Mouse (Mus musculus) megakaryocyte, embryonic 14.5 days (primary cell): ENCODE results near the gene Aldh16a1. TPM values are rescaled to one million over a fixed set of nuclear protein-coding genes. Genes with fewer than 3 reads are reported as not detected.
"Not testable (repeated sequence)": the region's sequence is repeated elsewhere in the genome, so short reads cannot be mapped to it uniquely, and the experiment has no call there.

Experiments
- H3K27me3 ChIP-seq: replicated peaks from 2 replicates; pipeline ENCODE3; 2012; ENCODE audit warnings: inconsistent platforms
- H3K36me3 ChIP-seq: replicated peaks from 2 replicates; pipeline ENCODE3; 2012; ENCODE audit warnings: low read length, inconsistent platforms, mixed read lengths
- H3K4me1 ChIP-seq: 2 replicates; pipeline ENCODE4 v1.6.1; 2012; ENCODE audit warnings: inconsistent platforms
- H3K4me3 ChIP-seq: replicated peaks from 2 replicates; pipeline ENCODE3; 2012; ENCODE audit warnings: moderate library complexity, mild to moderate bottlenecking, inconsistent platforms
- H3K9me3 ChIP-seq: 2 replicates; pipeline ENCODE4 v1.6.1; 2012; ENCODE audit warnings: inconsistent platforms
- FLI1 ChIP-seq: IDR thresholded peaks from 2 replicates; pipeline ENCODE4 v1.6.1; 2012; ENCODE audit warnings: low read length, inconsistent platforms, mixed read lengths
- GATA1 ChIP-seq: IDR thresholded peaks from 3 replicates; pipeline ENCODE4 v1.6.1; 2012; ENCODE audit warnings: mixed read lengths, low read length, inconsistent platforms, borderline replicate concordance
- polyA plus RNA-seq: library from polyadenylated mRNA; stranded (reverse); fragments of >175 nt; gene quantifications from 2 replicates; pipeline ENCODE4 v1.2.3, GENCODE M21; 2012; ENCODE audit warnings: low replicate concordance; ENCODE audit not compliant: insufficient read depth

Aldh16a1 gene
- polyA plus RNA-seq, 1 experiment = 76.4 TPM

GRCm38 (mm10) chr7:45121404-45121803, 33.0 kb downstream of the Aldh16a1 start:
- Histone ChIP-seq H3K27me3 (no peaks in the 10 kb centered on the region), H3K9me3 (no peaks in the 10 kb centered on the region), H3K4me3 (peak overlapping the region; percentile 73), H3K36me3 (peaks cover 72% of the 10 kb centered on the region), H3K4me1 (peaks cover 71% of the 10 kb centered on the region)
- TF ChIP-seq GATA1 (no peak), FLI1 (no peak)

GRCm38 (mm10) chr7:45119780-45120709, 34.3 kb downstream of the Aldh16a1 start:
- Histone ChIP-seq H3K4me1 (peaks cover 64% of the 10 kb centered on the region), H3K27me3 (no peaks in the 10 kb centered on the region), H3K9me3 (no peaks in the 10 kb centered on the region), H3K36me3 (peaks cover 58% of the 10 kb centered on the region), H3K4me3 (no peak overlapping the region)
- TF ChIP-seq GATA1 (no peak), FLI1 (no peak)

GRCm38 (mm10) chr7:45118336-45118735, 36.0 kb downstream of the Aldh16a1 start:
- Histone ChIP-seq H3K4me3 (no peak overlapping the region), H3K27me3 (peaks cover 2% of the 10 kb centered on the region), H3K9me3 (no peaks in the 10 kb centered on the region), H3K4me1 (peaks cover 63% of the 10 kb centered on the region), H3K36me3 (peaks cover 53% of the 10 kb centered on the region)
- TF ChIP-seq FLI1 = no peak
- TF ChIP-seq GATA1 = no peak

GRCm38 (mm10) chr7:45117566-45117965, 36.8 kb downstream of the Aldh16a1 start:
- Histone ChIP-seq H3K4me3 (no peak overlapping the region), H3K27me3 (peaks cover 5% of the 10 kb centered on the region), H3K4me1 (peaks cover 60% of the 10 kb centered on the region), H3K36me3 (peaks cover 47% of the 10 kb centered on the region), H3K9me3 (no peaks in the 10 kb centered on the region)
- TF ChIP-seq GATA1 (no peak), FLI1 (no peak)

- no peak for TF ChIP-seq FLI1
- TF ChIP-seq GATA1 = no peak
- no peak overlapping the region for H3K4me3 ChIP-seq
- peaks cover 9% of the 10 kb centered on the region for H3K36me3 ChIP-seq
- no peaks in the 10 kb centered on the region for H3K9me3 ChIP-seq
- peaks cover 21% of the 10 kb centered on the region for H3K27me3 ChIP-seq
- peaks cover 41% of the 10 kb centered on the region for H3K4me1 ChIP-seq
Measured at GRCm38 (mm10) chr7:45113476-45113875, 40.9 kb downstream of the Aldh16a1 start.

GRCm38 (mm10) chr7:45112529-45112928, 41.9 kb downstream of the Aldh16a1 start:
- H3K4me1 ChIP-seq = peaks cover 33% of the 10 kb centered on the region
- H3K9me3 ChIP-seq = no peaks in the 10 kb centered on the region
- H3K4me3 ChIP-seq = no peak overlapping the region
- TF ChIP-seq FLI1 = no peak
- TF ChIP-seq GATA1 = no peak
- peaks cover 23% of the 10 kb centered on the region for H3K27me3 ChIP-seq
- H3K36me3 ChIP-seq = peaks cover under 1% of the 10 kb centered on the region

GRCm38 (mm10) chr7:45111940-45112339, 42.4 kb downstream of the Aldh16a1 start:
- TF ChIP-seq GATA1 = no peak
- TF ChIP-seq FLI1 = no peak
- H3K4me3 ChIP-seq = no peak overlapping the region
- H3K9me3 ChIP-seq = peaks cover 4% of the 10 kb centered on the region; the same call in 1 of the 2 replicates
- peaks cover 37% of the 10 kb centered on the region for H3K4me1 ChIP-seq
- no peaks in the 10 kb centered on the region for H3K36me3 ChIP-seq
- H3K27me3 ChIP-seq = peaks cover 27% of the 10 kb centered on the region

- H3K36me3 ChIP-seq = not testable (repeated sequence)
Measured at GRCm38 (mm10) chr7:45110089-45110488, 44.3 kb downstream of the Aldh16a1 start.

GRCm38 (mm10) chr7:45107052-45107645, 47.2 kb downstream of the Aldh16a1 start:
- no peak for TF ChIP-seq GATA1
- no peak for TF ChIP-seq FLI1
- Histone ChIP-seq H3K27me3 (peaks cover 62% of the 10 kb centered on the region), H3K4me1 (peaks cover 36% of the 10 kb centered on the region), H3K36me3 (no peaks in the 10 kb centered on the region), H3K9me3 (peaks cover 4% of the 10 kb centered on the region; the same call in 1 of the 2 replicates), H3K4me3 (no peak overlapping the region)

More at GRCm38 (mm10) chr7:45110089-45110488, 44.3 kb downstream of the Aldh16a1 start:
- peaks cover 36% of the 10 kb centered on the region for H3K4me1 ChIP-seq
- not testable (repeated sequence) for H3K4me3 ChIP-seq, H3K9me3 ChIP-seq
- H3K27me3 ChIP-seq = peaks cover 44% of the 10 kb centered on the region

GRCm38 (mm10) chr7:45106441-45106840, 47.9 kb downstream of the Aldh16a1 start:
- TF ChIP-seq FLI1 = no peak
- no peak for TF ChIP-seq GATA1
- peaks cover 66% of the 10 kb centered on the region for H3K27me3 ChIP-seq
- H3K4me3 ChIP-seq = no peak overlapping the region
- no peaks in the 10 kb centered on the region for H3K36me3 ChIP-seq
- H3K4me1 ChIP-seq = peaks cover 33% of the 10 kb centered on the region
- peaks cover 4% of the 10 kb centered on the region; the same call in 1 of the 2 replicates for H3K9me3 ChIP-seq
